22 mouse cellular contexts compared by ENCODE assay signal in the genomic region with DNA sequence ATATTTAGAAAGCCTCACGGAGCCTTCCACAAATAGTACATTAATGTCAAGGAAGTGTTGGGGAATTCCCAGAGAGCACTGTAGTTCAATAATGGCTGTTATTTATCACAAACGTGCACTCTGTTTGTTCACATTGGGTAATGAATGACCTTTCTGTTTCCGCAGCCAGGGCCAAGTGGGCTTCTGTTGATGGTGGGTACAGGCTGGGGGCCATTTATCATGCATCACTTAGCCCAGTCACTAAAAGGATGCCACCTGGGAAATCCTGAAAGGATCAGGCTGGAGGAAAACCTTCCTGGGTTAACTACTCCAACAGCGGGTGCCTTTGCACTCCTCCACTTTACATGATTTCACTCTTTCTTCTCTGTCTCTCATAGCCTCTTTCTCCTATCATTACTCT.
"Had no signal": no experiment of that assay in that cellular context is flagged by ENCODE, and none has a peak within 500 bp of the region (broad histone marks: within the 10 kb centered on the region; RNA-seq: fewer than 3 reads in every experiment).

No protein-coding gene starts in this region.

- H3K27me3 ChIP-seq: limb, embryonic 12.5 days; limb, embryonic 15.5 days; liver, embryonic 15.5 days; lung, embryonic 15.5 days; megakaryocyte, embryonic 14.5 days; midbrain, embryonic 13.5 days; stomach, embryonic 15.5 days had no signal

- H3K9ac ChIP-seq: limb, embryonic 12.5 days; limb, embryonic 15.5 days; liver, embryonic 15.5 days; lung, embryonic 15.5 days; midbrain, embryonic 13.5 days; stomach, embryonic 15.5 days had no signal

- H3K27ac ChIP-seq: limb, embryonic 12.5 days; limb, embryonic 15.5 days; liver, embryonic 15.5 days; lung, embryonic 15.5 days; midbrain, embryonic 10.5 days; midbrain, embryonic 13.5 days; stomach, embryonic 15.5 days had no signal

- H3K9me3 ChIP-seq: limb, embryonic 12.5 days; limb, embryonic 15.5 days; liver, embryonic 15.5 days; lung, embryonic 15.5 days; megakaryocyte, embryonic 14.5 days; midbrain, embryonic 10.5 days; midbrain, embryonic 13.5 days; stomach, embryonic 15.5 days had no signal

- H3K4me2 ChIP-seq: limb, embryonic 12.5 days; limb, embryonic 15.5 days; liver, embryonic 11.5 days; liver, embryonic 15.5 days; lung, embryonic 15.5 days; midbrain, embryonic 13.5 days; stomach, embryonic 15.5 days had no signal

- H3K4me3 ChIP-seq: limb, embryonic 12.5 days; limb, embryonic 15.5 days; liver, embryonic 15.5 days; lung, embryonic 15.5 days; megakaryocyte, embryonic 14.5 days; midbrain, embryonic 10.5 days; midbrain, embryonic 13.5 days; myocyte; stomach, embryonic 15.5 days had no signal

- ATAC-seq: midbrain, embryonic 13.5 days; midbrain, embryonic 16.5 days had no signal

- H3K4me1 ChIP-seq: limb, embryonic 15.5 days; liver, embryonic 15.5 days; lung, embryonic 15.5 days; megakaryocyte, embryonic 14.5 days; midbrain, embryonic 10.5 days; midbrain, embryonic 13.5 days; stomach, embryonic 15.5 days had no signal

- H3K36me3 ChIP-seq: limb, embryonic 12.5 days; limb, embryonic 15.5 days; liver, embryonic 15.5 days; lung, embryonic 15.5 days; midbrain, embryonic 10.5 days; midbrain, embryonic 13.5 days; stomach, embryonic 15.5 days had no signal

- DNase-seq: kidney, adult 18-20 months; kidney, adult 9 months; kidney, postnatal 14 days; kidney, postnatal 4 days; left cerebral cortex, postnatal 4 days; lung, adult 18-20 months; lung, postnatal 10 days; lung, postnatal 36 days; right cerebral cortex, postnatal 25 days; spleen, adult 18-20 months; thymus, postnatal 25 days had no signal
